Mouse (Mus musculus): Measurements from ENCODE around the gene Slc13a3.
"Not testable (repeated sequence)": the region's sequence is repeated elsewhere in the genome, so short reads cannot be mapped to it uniquely, and the experiment has no call there.

The Slc13a3 gene

GRCm38 (mm10) chr2:165473003-165473402, at the start of gene Slc13a3:
TSS of gene Slc13a3 (minus strand) at chr2:165473230.
- no peak for DNase-seq (ENCODE audit: low read depth, low spot score)

GRCm38 (mm10) chr2:165515178-165515728, 42.2 kb upstream of the Slc13a3 start:
- no peak for DNase-seq (ENCODE audit: low read depth, low spot score)

GRCm38 (mm10) chr2:165512870-165513600, 40.0 kb upstream of the Slc13a3 start:
- DNase-seq (ENCODE audit: low read depth, low spot score) = no peak

- no peak for DNase-seq (ENCODE audit: low read depth, low spot score)
These were observed 39.4 kb upstream of the Slc13a3 start for GRCm38 (mm10) chr2:165512426-165512825.

- DNase-seq (ENCODE audit: low read depth, low spot score) = not testable (repeated sequence)
These were observed 38.5 kb upstream of the Slc13a3 start for GRCm38 (mm10) chr2:165511530-165511929.

- not testable (repeated sequence) for DNase-seq (ENCODE audit: low read depth, low spot score)
These were observed 38.0 kb upstream of the Slc13a3 start for GRCm38 (mm10) chr2:165510914-165511458.

GRCm38 (mm10) chr2:165510466-165510865, 37.4 kb upstream of the Slc13a3 start:
- DNase-seq (ENCODE audit: low read depth, low spot score) = no peak

- no peak for DNase-seq (ENCODE audit: low read depth, low spot score)
These were observed 36.7 kb upstream of the Slc13a3 start for GRCm38 (mm10) chr2:165509686-165510085.

- peak; percentile 76 for DNase-seq (ENCODE audit: low read depth, low spot score)
These were observed 30.5 kb upstream of the Slc13a3 start, which contains the start of gene Slc2a10 for GRCm38 (mm10) chr2:165503259-165504203. TSS of gene Slc2a10 (plus strand) at chr2:165503787.

- no peak for DNase-seq (ENCODE audit: low read depth, low spot score)
These were observed 25.8 kb upstream of the Slc13a3 start for GRCm38 (mm10) chr2:165498816-165499215.

GRCm38 (mm10) chr2:165497706-165498275, 24.8 kb upstream of the Slc13a3 start:
- no peak for DNase-seq (ENCODE audit: low read depth, low spot score)

GRCm38 (mm10) chr2:165496251-165496650, 23.2 kb upstream of the Slc13a3 start:
- peak; percentile 61 for DNase-seq (ENCODE audit: low read depth, low spot score)

GRCm38 (mm10) chr2:165494495-165494894, 21.5 kb upstream of the Slc13a3 start:
- no peak for DNase-seq (ENCODE audit: low read depth, low spot score)

- no peak for DNase-seq (ENCODE audit: low read depth, low spot score)
These were observed 20.7 kb upstream of the Slc13a3 start for GRCm38 (mm10) chr2:165493587-165494210.

GRCm38 (mm10) chr2:165492648-165493553, 19.9 kb upstream of the Slc13a3 start, which contains the start of gene Trp53rka:
TSS of gene Trp53rka (minus strand) at chr2:165493324.
- DNase-seq (ENCODE audit: low read depth, low spot score) = peak; percentile 85

- peak; percentile 64 for DNase-seq (ENCODE audit: low read depth, low spot score)
These were observed 14.0 kb upstream of the Slc13a3 start for GRCm38 (mm10) chr2:165486881-165487535.

- no peak for DNase-seq (ENCODE audit: low read depth, low spot score)
These were observed 13.4 kb upstream of the Slc13a3 start for GRCm38 (mm10) chr2:165486401-165486800.

GRCm38 (mm10) chr2:165485826-165486225, 12.8 kb upstream of the Slc13a3 start:
- DNase-seq (ENCODE audit: low read depth, low spot score) = no peak

- no peak for DNase-seq (ENCODE audit: low read depth, low spot score)
These were observed 11.1 kb upstream of the Slc13a3 start for GRCm38 (mm10) chr2:165484152-165484551.
